Mouse (Mus musculus) neural tube, postnatal 0 days (tissue): ENCODE data around the gene Kcne1l. TPM values are rescaled to one million over a fixed set of nuclear protein-coding genes. Genes with fewer than 3 reads are reported as not detected.

Experiments
- polyA plus RNA-seq: library from polyadenylated mRNA; unstranded; fragments of >200 nt; fragmentation: Nextera tagmentation; extraction: Ambion mirVana; gene quantifications from 2 replicates; pipeline ENCODE4 v1.2.1, GENCODE M21; 2015

Kcne1l gene
- polyA plus RNA-seq = 84.9 and 91.4 TPM in 2 replicates

GRCm38 (mm10) chrX:142305869-142306581 is at the start of gene Kcne1l:
Gene Kcne1l (minus strand): TSS chrX:142306294.

Other genes with a start within 250 kb of the Kcne1l start
- gene Gucy2f, start 109.4 kb downstream of the Kcne1l start, polyA plus RNA-seq = 0.06 and 0.09 TPM in 2 replicates
- 29.8 and 31.8 TPM in 2 replicates for gene Nxt2, start 79.5 kb downstream of the Kcne1l start, polyA plus RNA-seq
- 31.9 and 33.0 TPM in 2 replicates for gene Acsl4, start 84.2 kb upstream of the Kcne1l start, polyA plus RNA-seq